Mouse (Mus musculus) spleen, adult 12 weeks (tissue): ENCODE results near the gene Inha.

Experiments
- DNase-seq: peaks from one replicate; pipeline ENCODE4 v3.0.0; 2022; ENCODE audit warnings: low spot score

Gene Inha

GRCm38 (mm10) chr1:75521321-75522031 is 14.6 kb downstream of the Inha start, which contains the start of gene Stk11ip:
Gene Stk11ip, plus strand, starts transcription at chr1:75521529.
- peak; percentile 83 for DNase-seq

- DNase-seq = peak; percentile 30
Measured at GRCm38 (mm10) chr1:75524679-75525078, 17.8 kb downstream of the Inha start.

- no peak for DNase-seq
Measured at GRCm38 (mm10) chr1:75530546-75530945, 23.7 kb downstream of the Inha start.

GRCm38 (mm10) chr1:75532280-75533172 is 25.6 kb downstream of the Inha start:
- no peak for DNase-seq

- DNase-seq = no peak
Measured at GRCm38 (mm10) chr1:75533325-75534252, 26.7 kb downstream of the Inha start.

- DNase-seq = no peak
Measured at GRCm38 (mm10) chr1:75537587-75537986, 30.7 kb downstream of the Inha start.

- no peak for DNase-seq
Measured at GRCm38 (mm10) chr1:75538597-75539190, 31.8 kb downstream of the Inha start.

GRCm38 (mm10) chr1:75541496-75541895 is 34.6 kb downstream of the Inha start:
- no peak for DNase-seq

GRCm38 (mm10) chr1:75544351-75544750 is 37.5 kb downstream of the Inha start:
- DNase-seq = no peak

GRCm38 (mm10) chr1:75545965-75546956 is 39.4 kb downstream of the Inha start, which contains the start of gene Slc4a3:
Gene Slc4a3, plus strand, starts transcription at chr1:75546266.
- no peak for DNase-seq

- DNase-seq = no peak
Measured at GRCm38 (mm10) chr1:75547351-75547750, 40.5 kb downstream of the Inha start.

- DNase-seq = no peak
Measured at GRCm38 (mm10) chr1:75548083-75548482, 41.2 kb downstream of the Inha start.

- no peak for DNase-seq
Measured at GRCm38 (mm10) chr1:75548871-75549270, 42.0 kb downstream of the Inha start.

- no peak for DNase-seq
Measured at GRCm38 (mm10) chr1:75549289-75550279, 42.7 kb downstream of the Inha start.

- DNase-seq = no peak
Measured at GRCm38 (mm10) chr1:75550586-75550985, 43.7 kb downstream of the Inha start.

- no peak for DNase-seq
Measured at GRCm38 (mm10) chr1:75555680-75556079, 48.8 kb downstream of the Inha start.

GRCm38 (mm10) chr1:75556143-75556781 is 49.4 kb downstream of the Inha start:
- no peak for DNase-seq

GRCm38 (mm10) chr1:75557041-75557440 is 50.2 kb downstream of the Inha start:
- no peak for DNase-seq
